Mouse (Mus musculus) lung, embryonic 15.5 days (tissue): Measurements from ENCODE around the gene Upk1b. TPM values are rescaled to one million over a fixed set of nuclear protein-coding genes. Genes with fewer than 3 reads are reported as not detected.

Experiments
- ATAC-seq: fragments of 200-750 bp; cut with Nextera tagmentation; 2 replicates; pipeline ENCODE4 v1.8.0; 2017; ENCODE audit warnings: moderate number of reproducible peaks, borderline replicate concordance; ENCODE audit not compliant: low FRiP score, low TSS enrichment; ENCODE audit errors: extremely low read depth
- H3K27ac ChIP-seq: fragments of 300-500 bp; sonication (generic); 2 replicates; pipeline ENCODE4 v1.5.1; 2015; ENCODE audit warnings: moderate library complexity, mild to moderate bottlenecking, inconsistent platforms
- H3K27me3 ChIP-seq: fragments of 300-500 bp; sonication (generic); 2 replicates; pipeline ENCODE4 v1.6.1; 2015; ENCODE audit warnings: inconsistent platforms
- H3K36me3 ChIP-seq: fragments of 300-500 bp; sonication (generic); 2 replicates; pipeline ENCODE4 v1.6.1; 2015; ENCODE audit warnings: inconsistent platforms
- H3K4me1 ChIP-seq: fragments of 300-500 bp; sonication (generic); 2 replicates; pipeline ENCODE4 v1.6.1; 2015; ENCODE audit warnings: inconsistent platforms
- H3K4me2 ChIP-seq: fragments of 300-500 bp; sonication (generic); 2 replicates; pipeline ENCODE4 v1.6.1; 2015; ENCODE audit warnings: inconsistent platforms, mild to moderate bottlenecking, moderate library complexity
- H3K4me3 ChIP-seq: fragments of 300-500 bp; sonication (generic); 2 replicates; pipeline ENCODE4 v1.5.1; 2015; ENCODE audit warnings: mild to moderate bottlenecking, inconsistent platforms
- H3K9ac ChIP-seq: fragments of 300-500 bp; sonication (generic); 2 replicates; pipeline ENCODE4 v1.6.1; 2015; ENCODE audit warnings: inconsistent platforms
- H3K9me3 ChIP-seq: fragments of 300-500 bp; sonication (generic); 2 replicates; pipeline ENCODE4 v1.6.1; 2016; ENCODE audit warnings: inconsistent platforms
- WGBS: fragments of 180-500 bp; shearing (Covaris S2); methylation state at CpG from one replicate; pipeline ENCODE4 v1.1.7; 2015; 5-methylcytosine and 5-hydroxymethylcytosine counted together
- polyA plus RNA-seq: library from polyadenylated mRNA; unstranded; fragments of >200 nt; fragmentation: Nextera tagmentation; extraction: Ambion mirVana; gene quantifications from 2 replicates; pipeline ENCODE4 v1.2.1, GENCODE M21; 2015

Gene Upk1b
- polyA plus RNA-seq, 1 experiment from 2014 or later, result 15.3 TPM

- Histone ChIP-seq H3K4me1 (peaks cover 11% of the 10 kb centered on the region), H3K4me2 (peak within 1 kb of the TSS; percentile 78), H3K9ac (peak within 1 kb of the TSS; percentile 87), H3K36me3 (no peaks in the 10 kb centered on the region), H3K27ac (peak within 1 kb of the TSS; percentile 79), H3K9me3 (no peaks in the 10 kb centered on the region), H3K4me3 (peak within 1 kb of the TSS; percentile 90), H3K27me3 (no peaks in the 10 kb centered on the region)
- 1% methylated on average over 62 of the region's 69 CpGs for WGBS
- ATAC-seq, result peak; percentile 95
These were observed 57.9 kb downstream of the Upk1b start, which contains the start of gene B4galt4 for GRCm38 (mm10) chr16:38742113-38742658. Gene B4galt4 (plus strand): TSS chr16:38742264.

- Histone ChIP-seq H3K27me3 (no peaks in the 10 kb centered on the region), H3K9ac (no peak overlapping the region; the same call in 1 of the 2 replicates), H3K4me3 (peak overlapping the region; percentile 90), H3K4me1 (peaks cover 11% of the 10 kb centered on the region), H3K4me2 (peak overlapping the region; percentile 78), H3K36me3 (no peaks in the 10 kb centered on the region), H3K27ac (no peak overlapping the region), H3K9me3 (no peaks in the 10 kb centered on the region)
- ATAC-seq, result no peak
- WGBS, result 75% methylated on average over 13 of the region's 13 CpGs
These were observed 58.8 kb downstream of the Upk1b start for GRCm38 (mm10) chr16:38741204-38741903.

- Histone ChIP-seq H3K9me3 (no peaks in the 10 kb centered on the region), H3K36me3 (no peaks in the 10 kb centered on the region), H3K4me1 (peaks cover 8% of the 10 kb centered on the region; the same call in 1 of the 2 replicates), H3K9ac (no peak overlapping the region), H3K27ac (no peak overlapping the region), H3K27me3 (no peaks in the 10 kb centered on the region), H3K4me2 (peak overlapping the region; percentile 64; the same call in 1 of the 2 replicates), H3K4me3 (no peak overlapping the region)
- ATAC-seq, result no peak
- 37% methylated on average over 8 of the region's 8 CpGs for WGBS
These were observed 69.2 kb downstream of the Upk1b start for GRCm38 (mm10) chr16:38730921-38731320.

GRCm38 (mm10) chr16:38729610-38730288 is 70.4 kb downstream of the Upk1b start:
- peak; percentile 85; the same call in 1 of the 2 replicates for ATAC-seq
- Histone ChIP-seq H3K27ac (peak overlapping the region; percentile 64), H3K4me2 (peak overlapping the region; percentile 64), H3K27me3 (no peaks in the 10 kb centered on the region), H3K4me3 (peak overlapping the region; percentile 26), H3K9ac (peak overlapping the region; percentile 19; the same call in 1 of the 2 replicates), H3K36me3 (no peaks in the 10 kb centered on the region), H3K4me1 (peaks cover 8% of the 10 kb centered on the region; the same call in 1 of the 2 replicates), H3K9me3 (no peaks in the 10 kb centered on the region)
- WGBS, result 23% methylated on average over 15 of the region's 15 CpGs

GRCm38 (mm10) chr16:38729139-38729538 is 71.0 kb downstream of the Upk1b start:
- H3K27ac ChIP-seq, result no peak overlapping the region
- H3K4me3 ChIP-seq, result no peak overlapping the region
- peak; percentile 52; the same call in 1 of the 2 replicates for ATAC-seq
- no peaks in the 10 kb centered on the region for H3K27me3 ChIP-seq
- H3K36me3 ChIP-seq, result no peaks in the 10 kb centered on the region
- 73% methylated on average over 6 of the region's 6 CpGs for WGBS
- peak overlapping the region; percentile 64; the same call in 1 of the 2 replicates for H3K4me2 ChIP-seq
- H3K9me3 ChIP-seq, result no peaks in the 10 kb centered on the region
- H3K4me1 ChIP-seq, result peaks cover 8% of the 10 kb centered on the region; the same call in 1 of the 2 replicates
- no peak overlapping the region for H3K9ac ChIP-seq

- ATAC-seq, result no peak
- Histone ChIP-seq H3K36me3 (no peaks in the 10 kb centered on the region), H3K9ac (no peak overlapping the region), H3K9me3 (no peaks in the 10 kb centered on the region), H3K27ac (no peak overlapping the region), H3K4me2 (no peak overlapping the region), H3K4me1 (peaks cover 8% of the 10 kb centered on the region; the same call in 1 of the 2 replicates), H3K27me3 (no peaks in the 10 kb centered on the region), H3K4me3 (no peak overlapping the region)
- WGBS, result 89% methylated on average over 15 of the region's 15 CpGs
These were observed 71.5 kb downstream of the Upk1b start for GRCm38 (mm10) chr16:38728576-38729132.

- ATAC-seq, result no peak
- H3K27ac ChIP-seq, result peak overlapping the region; percentile 25; the same call in 1 of the 2 replicates
These were observed 75.2 kb downstream of the Upk1b start for GRCm38 (mm10) chr16:38724974-38725373.

GRCm38 (mm10) chr16:38724256-38724655 is 75.9 kb downstream of the Upk1b start:
- WGBS, result 66% methylated on average over 8 of the region's 8 CpGs
- Histone ChIP-seq H3K4me2 (0 out of 2 replicates have a peak overlapping the region, but pooled peaks have one; percentile 14), H3K36me3 (no peaks in the 10 kb centered on the region)

More at GRCm38 (mm10) chr16:38724974-38725373, 75.2 kb downstream of the Upk1b start:
- H3K9ac ChIP-seq, result no peak overlapping the region
- no peak overlapping the region for H3K4me3 ChIP-seq
- H3K9me3 ChIP-seq, result no peaks in the 10 kb centered on the region
- no peak overlapping the region for H3K4me2 ChIP-seq
- 63% methylated on average over 13 of the region's 13 CpGs for WGBS
- peaks cover 5% of the 10 kb centered on the region; the same call in 1 of the 2 replicates for H3K4me1 ChIP-seq
- no peaks in the 10 kb centered on the region for H3K27me3 ChIP-seq
- no peaks in the 10 kb centered on the region for H3K36me3 ChIP-seq

More at GRCm38 (mm10) chr16:38724256-38724655, 75.9 kb downstream of the Upk1b start:
- Histone ChIP-seq H3K4me3 (no peak overlapping the region), H3K27ac (peak overlapping the region; percentile 25; the same call in 1 of the 2 replicates), H3K9me3 (no peaks in the 10 kb centered on the region), H3K4me1 (peaks cover 2% of the 10 kb centered on the region; the same call in 1 of the 2 replicates), H3K9ac (no peak overlapping the region), H3K27me3 (no peaks in the 10 kb centered on the region)
- ATAC-seq, result no peak

Other genes starting within 250 kb of the Upk1b start
- gene Tmem39a, start 241.6 kb downstream of the Upk1b start, polyA plus RNA-seq, result 101 and 119 TPM in 2 replicates
- 16.7 and 19.9 TPM in 2 replicates for gene Arhgap31, start 87.1 kb downstream of the Upk1b start, polyA plus RNA-seq
- 37.4 TPM in 2 replicates for gene B4galt4, start 58.1 kb downstream of the Upk1b start, polyA plus RNA-seq
- gene 4930435E12Rik, start 28.4 kb upstream of the Upk1b start, polyA plus RNA-seq, result not detected in 2 replicates
- gene Igsf11, start 92.3 kb upstream of the Upk1b start, polyA plus RNA-seq, result 0.11 and 0.19 TPM in 2 replicates